Mouse (Mus musculus): Measurements from ENCODE around the gene Cyfip2.

Cyfip2 gene

GRCm38 (mm10) chr11:46278140-46278539 is 34.5 kb downstream of the Cyfip2 start:
- DNase-seq (ENCODE audit: inconsistent age in 2 of 2, low spot score in 1 of 2): peak; percentile 53 to 70

- peak; percentile 62 to 83 for DNase-seq (ENCODE audit: inconsistent age in 2 of 2, low spot score in 1 of 2)
These were observed 35.9 kb downstream of the Cyfip2 start for GRCm38 (mm10) chr11:46276778-46277177.

GRCm38 (mm10) chr11:46276168-46276567 is 36.5 kb downstream of the Cyfip2 start:
- DNase-seq (ENCODE audit: inconsistent age in 2 of 2, low spot score in 1 of 2): no peak

- peak; percentile 71 to 85 for DNase-seq (ENCODE audit: inconsistent age in 2 of 2, low spot score in 1 of 2)
These were observed 37.4 kb downstream of the Cyfip2 start for GRCm38 (mm10) chr11:46275302-46275701.

- DNase-seq (ENCODE audit: inconsistent age in 2 of 2, low spot score in 1 of 2): no peak
These were observed 38.7 kb downstream of the Cyfip2 start for GRCm38 (mm10) chr11:46273969-46274368.

- no peak for DNase-seq (ENCODE audit: inconsistent age in 2 of 2, low spot score in 1 of 2)
These were observed 40.5 kb downstream of the Cyfip2 start for GRCm38 (mm10) chr11:46272058-46272681.

GRCm38 (mm10) chr11:46269893-46270292 is 42.8 kb downstream of the Cyfip2 start:
- DNase-seq (ENCODE audit: inconsistent age in 2 of 2, low spot score in 1 of 2): no peak

- no peak for DNase-seq (ENCODE audit: inconsistent age in 2 of 2, low spot score in 1 of 2)
These were observed 43.3 kb downstream of the Cyfip2 start for GRCm38 (mm10) chr11:46269391-46269790.

- DNase-seq (ENCODE audit: inconsistent age in 2 of 2, low spot score in 1 of 2): peak; percentile 54 to 85
These were observed 43.7 kb downstream of the Cyfip2 start for GRCm38 (mm10) chr11:46268991-46269390.

- no peak for DNase-seq (ENCODE audit: inconsistent age in 2 of 2, low spot score in 1 of 2)
These were observed 47.5 kb downstream of the Cyfip2 start for GRCm38 (mm10) chr11:46265031-46265786.

GRCm38 (mm10) chr11:46264584-46264983 is 48.1 kb downstream of the Cyfip2 start:
- no peak for DNase-seq (ENCODE audit: inconsistent age in 2 of 2, low spot score in 1 of 2)

- no peak for DNase-seq (ENCODE audit: inconsistent age in 2 of 2, low spot score in 1 of 2)
These were observed 49.4 kb downstream of the Cyfip2 start for GRCm38 (mm10) chr11:46263291-46263690.

- DNase-seq (ENCODE audit: inconsistent age in 2 of 2, low spot score in 1 of 2): peak; percentile 51 to 84
These were observed 49.8 kb downstream of the Cyfip2 start for GRCm38 (mm10) chr11:46262854-46263253.

GRCm38 (mm10) chr11:46258749-46259148 is 53.9 kb downstream of the Cyfip2 start:
- DNase-seq (ENCODE audit: inconsistent age in 2 of 2, low spot score in 1 of 2): no peak

GRCm38 (mm10) chr11:46258207-46258606 is 54.5 kb downstream of the Cyfip2 start:
- peak in 1 of 2 experiments; percentile 68 for DNase-seq (ENCODE audit: inconsistent age in 2 of 2, low spot score in 1 of 2)

- DNase-seq (ENCODE audit: inconsistent age in 2 of 2, low spot score in 1 of 2): no peak
These were observed 57.4 kb downstream of the Cyfip2 start for GRCm38 (mm10) chr11:46255291-46255690.

GRCm38 (mm10) chr11:46251994-46252393 is 60.7 kb downstream of the Cyfip2 start:
- DNase-seq (ENCODE audit: inconsistent age in 2 of 2, low spot score in 1 of 2): peak; percentile 58 to 88

- no peak for DNase-seq (ENCODE audit: inconsistent age in 2 of 2, low spot score in 1 of 2)
These were observed 64.3 kb downstream of the Cyfip2 start for GRCm38 (mm10) chr11:46248352-46248751.

- no peak for DNase-seq (ENCODE audit: inconsistent age in 2 of 2, low spot score in 1 of 2)
These were observed 66.3 kb downstream of the Cyfip2 start for GRCm38 (mm10) chr11:46246393-46246792.

GRCm38 (mm10) chr11:46245926-46246325 is 66.7 kb downstream of the Cyfip2 start:
- DNase-seq (ENCODE audit: inconsistent age in 2 of 2, low spot score in 1 of 2): peak; percentile 43 to 67

GRCm38 (mm10) chr11:46244731-46245604 is 67.7 kb downstream of the Cyfip2 start:
- DNase-seq (ENCODE audit: inconsistent age in 2 of 2, low spot score in 1 of 2): peak; percentile 59 to 72
